Mouse (Mus musculus): ENCODE results near the gene Cacng1.

DNA sequence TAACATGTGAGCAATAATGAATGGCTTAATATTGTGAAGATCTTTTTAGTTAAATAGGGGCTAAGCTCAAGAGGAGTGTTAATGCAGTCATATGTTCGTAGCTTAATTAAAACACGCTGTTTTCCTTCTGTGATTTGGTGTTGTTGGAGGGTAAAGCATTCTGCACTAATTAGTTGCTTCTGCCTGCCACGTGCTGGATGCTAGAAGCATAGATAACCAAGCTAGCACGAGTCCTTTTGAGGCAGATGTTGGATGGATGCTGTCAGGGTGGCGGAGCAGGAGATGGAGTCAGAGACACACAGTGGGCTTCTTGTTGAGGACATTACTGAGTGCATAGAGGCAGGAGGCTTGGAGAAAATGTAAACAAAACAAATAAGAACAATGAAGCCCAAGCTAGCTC is 59.2 kb downstream of the Cacng1 start:
- TF ChIP-seq CTCF (IDR thresholded peaks at IDR 0.05) (no peak), POLR2A (IDR thresholded peaks at IDR 0.05; ENCODE audit: insufficient read depth, low read depth, low read length) (no peak), EP300 (IDR thresholded peaks at IDR 0.05; ENCODE audit: insufficient read depth, low read depth, low read length) (no peak)
